In the genomic region with DNA sequence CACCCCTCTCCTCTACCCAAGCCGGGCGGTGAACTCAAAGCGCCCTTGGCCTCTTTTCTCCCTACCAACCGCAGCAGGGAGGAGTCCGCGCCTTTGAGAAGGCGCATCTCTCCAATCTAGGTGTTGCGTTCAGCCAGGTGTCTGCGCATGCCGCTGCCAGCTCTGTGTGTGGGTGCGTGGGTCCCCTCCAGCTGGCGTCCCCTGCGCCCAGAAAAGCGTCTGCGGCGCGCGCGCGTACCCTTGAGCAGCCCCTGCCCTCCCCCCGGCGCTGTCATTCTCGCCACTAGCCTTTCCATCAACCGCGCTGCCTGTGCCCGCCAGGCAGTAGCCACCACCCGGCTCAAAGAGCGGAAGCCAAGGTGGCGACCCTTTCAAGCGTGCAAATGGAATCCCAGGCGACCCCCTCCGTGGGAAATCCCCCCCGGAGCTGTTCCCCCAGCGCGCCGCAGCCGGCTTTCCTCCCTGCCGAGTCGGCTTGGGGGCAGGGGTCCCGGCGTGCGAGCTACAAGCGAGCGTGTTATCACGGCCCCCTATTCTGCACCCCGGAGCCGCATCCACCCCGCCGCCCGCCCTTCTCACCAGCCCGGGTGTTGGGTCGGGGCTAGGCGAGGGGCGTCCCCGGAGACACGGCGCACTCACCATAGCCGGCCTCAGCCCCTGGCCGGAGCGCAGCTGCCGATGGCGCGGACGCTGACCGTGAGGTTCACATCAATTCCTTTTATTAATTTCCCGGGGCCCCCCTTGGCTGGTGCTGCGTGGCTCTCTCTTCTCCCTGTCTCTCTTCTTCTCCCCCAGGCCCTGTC, we compare ENCODE assay signal across 8 mouse cellular contexts. TPM values are rescaled to one million over a fixed set of nuclear protein-coding genes. Genes with fewer than 3 reads are reported as not detected.
DNase-seq lines count a peak whose midpoint lies in the region; ATAC-seq lines count a peak whose summit lies in the region.

No protein-coding gene starts in this region.

- peaks cover 24% of the 10 kb centered on the region for H3K4me1 ChIP-seq in forebrain, embryonic 11.5 days (replicated peaks; ENCODE audit: control insufficient read depth, insufficient read depth, low read length)
- H3K4me1 ChIP-seq in intestine, embryonic 15.5 days (replicated peaks): peaks cover 10% of the 10 kb centered on the region; the same call in 1 of the 2 replicates
- peaks cover 25% of the 10 kb centered on the region for H3K4me1 ChIP-seq in liver, embryonic 15.5 days (replicated peaks)

- ATAC-seq in forebrain, embryonic 11.5 days (replicated peaks; ENCODE audit: low FRiP score): peak; percentile 45
- 0 out of 2 replicates have a peak, but pooled peaks have one; percentile 7 for ATAC-seq in intestine, embryonic 15.5 days
- no peak for ATAC-seq in liver, embryonic 15.5 days (ENCODE audit: insufficient read depth)

- no peaks in the 10 kb centered on the region for H3K9me3 ChIP-seq in forebrain, embryonic 11.5 days (ENCODE audit: control insufficient read depth, low read length)
- no peaks in the 10 kb centered on the region for H3K9me3 ChIP-seq in intestine, embryonic 15.5 days
- H3K9me3 ChIP-seq in liver, embryonic 15.5 days (replicated peaks): no peaks in the 10 kb centered on the region

- H3K4me2 ChIP-seq in forebrain, embryonic 11.5 days (ENCODE audit: low read depth, low read length, severe bottlenecking): peak overlapping the region; percentile 96
- peak overlapping the region; percentile 92 for H3K4me2 ChIP-seq in intestine, embryonic 15.5 days (replicated peaks)
- peak overlapping the region; percentile 73 for H3K4me2 ChIP-seq in liver, embryonic 15.5 days

- peak overlapping the region; percentile 52 for H3K4me3 ChIP-seq in forebrain, embryonic 11.5 days (ENCODE audit: low read depth, low read length)
- peak overlapping the region; percentile 63 for H3K4me3 ChIP-seq in intestine, embryonic 15.5 days (replicated peaks)
- peak overlapping the region; percentile 52 for H3K4me3 ChIP-seq in liver, embryonic 15.5 days (replicated peaks)

- under 1% methylated on average over 67 of the region's 67 CpGs for WGBS in forebrain, embryonic 11.5 days
- WGBS in intestine, embryonic 15.5 days: under 1% methylated on average over 57 of the region's 67 CpGs
- under 1% methylated on average over 67 of the region's 67 CpGs for WGBS in liver, embryonic 15.5 days (ENCODE audit: insufficient replicate concordance)

- no peaks in the 10 kb centered on the region for H3K36me3 ChIP-seq in forebrain, embryonic 11.5 days (ENCODE audit: control insufficient read depth, insufficient read depth, low read length)
- H3K36me3 ChIP-seq in intestine, embryonic 15.5 days: no peaks in the 10 kb centered on the region
- no peaks in the 10 kb centered on the region for H3K36me3 ChIP-seq in liver, embryonic 15.5 days (replicated peaks)

- peak overlapping the region; percentile 72 for H3K9ac ChIP-seq in forebrain, embryonic 11.5 days (ENCODE audit: low read length)
- H3K9ac ChIP-seq in intestine, embryonic 15.5 days: peak overlapping the region; percentile 82
- H3K9ac ChIP-seq in liver, embryonic 15.5 days: 0 out of 2 replicates have a peak overlapping the region, but pooled peaks have one; percentile 11

- peak; percentile 91 for DNase-seq in heart, adult 11 months
- no peak for DNase-seq in heart, adult 8-10 months (ENCODE audit: low spot score)
- peak; percentile 80 for DNase-seq in brain, adult 2 months (ENCODE audit: low read depth, low spot score)
- DNase-seq in forebrain, embryonic 11.5 days (ENCODE audit: low spot score): peak; percentile 78
- peak; percentile 19 for DNase-seq in retina, postnatal 7 days (ENCODE audit: low read depth, low spot score)
- no peak for DNase-seq in ovary, adult 18-20 months (ENCODE audit: low spot score)

- H3K27ac ChIP-seq in forebrain, embryonic 11.5 days (ENCODE audit: low read depth, low read length): peak overlapping the region; percentile 87
- peak overlapping the region; percentile 90 for H3K27ac ChIP-seq in intestine, embryonic 15.5 days
- no peak overlapping the region for H3K27ac ChIP-seq in liver, embryonic 15.5 days (replicated peaks)

- peaks cover 46% of the 10 kb centered on the region for H3K27me3 ChIP-seq in forebrain, embryonic 11.5 days (ENCODE audit: control insufficient read depth, insufficient read depth, low read length)
- peaks cover 10% of the 10 kb centered on the region; the same call in 1 of the 2 replicates for H3K27me3 ChIP-seq in intestine, embryonic 15.5 days (replicated peaks)
- peaks cover 93% of the 10 kb centered on the region for H3K27me3 ChIP-seq in liver, embryonic 15.5 days

RNA-seq across cellular contexts. Expression of gene Ptch1, which starts 0.7 kb away (rescaled TPM):
- total RNA-seq in heart, adult 8-10 months (2022): 10 to 100 TPM; 10.1 to 17.2 (median 13.6) TPM
- 25.1 and 26.0 TPM in 2 replicates for polyA plus RNA-seq in forebrain, embryonic 11.5 days (2014; fragmentation: Nextera tagmentation; extraction: Ambion mirVana)
- polyA plus RNA-seq in intestine, embryonic 15.5 days (2015; fragmentation: Nextera tagmentation; extraction: Ambion mirVana): 30.5 and 34.1 TPM in 2 replicates
- 3.1 TPM in 2 replicates for polyA plus RNA-seq in liver, embryonic 15.5 days (2015; fragmentation: Nextera tagmentation; extraction: Ambion mirVana)

Comparison
In these comparisons a context has a peak if more than half of its experiments do, and no peak if none do; other contexts are left out.
1. DNase-seq: peak in heart, adult 11 months (single experiment), brain, adult 2 months (single experiment), forebrain, embryonic 11.5 days (single experiment) and retina, postnatal 7 days (single experiment); none in heart, adult 8-10 months (single experiment) and ovary, adult 18-20 months (single experiment).
2. H3K9ac ChIP-seq: peak in every context shown above with its lines; median percentile 82 in intestine, embryonic 15.5 days; 72 in forebrain, embryonic 11.5 days; 11 in liver, embryonic 15.5 days.
3. Peak in every context shown above with its lines, with median percentiles within 50 percentile points of each other: H3K4me2 ChIP-seq and H3K4me3 ChIP-seq.